Mouse (Mus musculus): Measurements from ENCODE around the gene Tnni3. TPM values are rescaled to one million over a fixed set of nuclear protein-coding genes. Genes with fewer than 3 reads are reported as not detected.
"Not testable (repeated sequence)": the region's sequence is repeated elsewhere in the genome, so short reads cannot be mapped to it uniquely, and the experiment has no call there.

Tnni3 gene
- total RNA-seq (2017): 6.1 to 6.3 TPM in 2 of 3 replicates, not detected in the other

DNA sequence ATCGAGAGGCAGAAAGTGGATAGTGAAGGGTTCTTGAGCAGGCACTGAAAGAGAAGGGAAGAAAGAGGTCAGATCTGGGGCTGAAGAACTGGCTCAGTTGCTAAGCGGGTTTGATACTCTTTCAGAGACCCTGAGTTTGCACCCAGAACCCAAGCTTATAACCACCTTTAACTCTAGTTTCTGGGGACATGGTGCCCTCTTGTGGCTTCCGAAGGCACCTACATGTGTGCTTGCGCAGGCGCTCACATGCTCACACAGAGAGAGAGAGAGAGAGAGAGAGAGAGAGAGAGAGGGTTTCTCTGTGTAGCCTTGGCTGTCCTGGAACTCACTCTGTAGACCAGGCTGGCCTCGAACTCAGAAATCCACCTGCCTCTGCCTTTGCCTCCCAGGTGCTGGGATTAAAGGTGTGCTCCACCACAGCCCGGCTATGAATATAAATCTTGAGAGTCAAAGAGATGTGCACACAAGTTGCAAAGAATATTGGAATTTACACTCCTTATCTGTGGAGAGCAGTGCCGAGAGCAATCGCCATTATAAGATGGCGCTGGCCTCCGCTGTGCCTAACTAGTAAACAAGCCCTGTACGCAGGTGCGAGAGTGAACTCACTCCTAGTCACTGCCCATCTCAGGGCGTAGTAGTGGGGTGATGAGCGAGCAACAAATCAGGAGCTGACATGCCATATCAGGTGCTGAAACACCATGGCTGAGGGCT lies at the start of gene Tnni3:
Gene Tnni3 (minus strand): TSS at position 18 of the 711 bp plus-strand sequence.
- ATAC-seq (replicated peaks; ENCODE audit: insufficient number of reproducible peaks, low FRiP score, low TSS enrichment, poor library complexity, severe bottlenecking): peak; percentile 57; the same call in 1 of the 2 replicates

- peak; percentile 70 for ATAC-seq (replicated peaks; ENCODE audit: insufficient number of reproducible peaks, low FRiP score, low TSS enrichment, poor library complexity, severe bottlenecking)
These were observed 48.3 kb upstream of the Tnni3 start for GRCm38 (mm10) chr7:4572361-4572760.

- ATAC-seq (replicated peaks; ENCODE audit: insufficient number of reproducible peaks, low FRiP score, low TSS enrichment, poor library complexity, severe bottlenecking): no peak
These were observed 38.6 kb upstream of the Tnni3 start for GRCm38 (mm10) chr7:4562660-4563059.

DNA sequence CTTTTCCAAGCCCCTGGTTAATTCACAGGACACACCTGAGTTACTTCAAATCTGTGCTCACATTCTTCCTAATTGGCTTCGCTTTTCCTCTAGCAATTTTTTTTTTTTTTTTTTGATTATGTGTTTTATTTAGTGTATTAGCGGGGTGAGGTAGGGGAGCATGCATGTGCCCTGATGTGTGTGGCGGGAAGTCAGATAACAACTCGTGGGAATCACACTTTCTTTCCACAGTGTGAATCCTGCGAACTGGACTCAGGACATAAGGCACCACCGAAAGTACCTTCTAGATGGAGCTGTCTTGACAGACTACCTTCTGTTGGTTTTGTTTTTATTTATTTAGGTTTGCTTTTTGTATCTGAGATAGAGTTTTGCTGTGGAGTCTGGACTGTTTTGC lies 33.1 kb upstream of the Tnni3 start:
- ATAC-seq (replicated peaks; ENCODE audit: insufficient number of reproducible peaks, low FRiP score, low TSS enrichment, poor library complexity, severe bottlenecking): no peak

GRCm38 (mm10) chr7:4556256-4557166 lies 32.5 kb upstream of the Tnni3 start:
- ATAC-seq (replicated peaks; ENCODE audit: insufficient number of reproducible peaks, low FRiP score, low TSS enrichment, poor library complexity, severe bottlenecking): peak; percentile 96

- ATAC-seq (replicated peaks; ENCODE audit: insufficient number of reproducible peaks, low FRiP score, low TSS enrichment, poor library complexity, severe bottlenecking): no peak
These were observed 23.2 kb upstream of the Tnni3 start, which contains the start of gene Syt5 for GRCm38 (mm10) chr7:4547221-4547641. Gene Syt5, minus strand, starts transcription at chr7:4547541.

- ATAC-seq (replicated peaks; ENCODE audit: insufficient number of reproducible peaks, low FRiP score, low TSS enrichment, poor library complexity, severe bottlenecking): no peak
These were observed 22.6 kb upstream of the Tnni3 start for GRCm38 (mm10) chr7:4546591-4547131.

- no peak for ATAC-seq (replicated peaks; ENCODE audit: insufficient number of reproducible peaks, low FRiP score, low TSS enrichment, poor library complexity, severe bottlenecking)
These were observed 22.0 kb upstream of the Tnni3 start for GRCm38 (mm10) chr7:4546050-4546449.

DNA sequence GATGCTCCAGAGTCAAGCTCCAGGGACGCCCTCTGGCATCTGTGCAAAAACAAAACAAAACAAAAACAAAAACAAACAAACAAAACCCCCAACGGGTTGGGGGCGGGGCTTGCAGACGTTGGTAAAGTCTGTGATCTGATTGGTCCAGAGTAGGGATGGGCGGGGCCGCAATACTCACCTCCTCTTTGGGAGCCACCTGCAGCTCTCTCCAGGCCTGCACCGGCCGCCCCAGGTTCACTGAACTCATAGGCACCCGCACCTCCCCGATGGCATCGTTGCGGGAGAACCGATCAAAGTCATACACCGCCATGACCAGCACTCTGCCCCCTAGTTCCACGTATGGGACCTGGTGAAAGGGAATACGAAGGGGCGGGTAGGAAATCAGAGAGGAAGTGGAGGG lies 18.0 kb upstream of the Tnni3 start:
- no peak for ATAC-seq (replicated peaks; ENCODE audit: insufficient number of reproducible peaks, low FRiP score, low TSS enrichment, poor library complexity, severe bottlenecking)

DNA sequence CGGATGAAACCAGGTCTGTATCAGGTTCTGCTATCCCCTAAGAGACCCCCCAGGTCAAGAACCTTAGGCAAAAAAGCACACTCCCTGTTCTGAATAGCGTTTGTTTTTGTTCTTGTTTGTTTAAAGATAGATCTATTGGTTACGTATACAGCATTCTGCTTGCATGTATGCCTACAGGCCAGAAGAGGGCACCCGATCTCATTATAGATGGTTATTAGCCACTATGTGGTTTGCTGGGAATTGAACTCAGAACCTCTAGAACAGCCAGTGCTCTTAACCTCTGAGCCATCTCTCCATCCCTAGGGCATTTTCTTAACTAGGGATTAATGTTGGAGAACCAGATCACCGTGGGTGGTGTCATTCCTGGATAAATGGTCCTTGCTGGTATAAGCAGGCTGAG lies 17.3 kb upstream of the Tnni3 start:
- ATAC-seq (replicated peaks; ENCODE audit: insufficient number of reproducible peaks, low FRiP score, low TSS enrichment, poor library complexity, severe bottlenecking): no peak

DNA sequence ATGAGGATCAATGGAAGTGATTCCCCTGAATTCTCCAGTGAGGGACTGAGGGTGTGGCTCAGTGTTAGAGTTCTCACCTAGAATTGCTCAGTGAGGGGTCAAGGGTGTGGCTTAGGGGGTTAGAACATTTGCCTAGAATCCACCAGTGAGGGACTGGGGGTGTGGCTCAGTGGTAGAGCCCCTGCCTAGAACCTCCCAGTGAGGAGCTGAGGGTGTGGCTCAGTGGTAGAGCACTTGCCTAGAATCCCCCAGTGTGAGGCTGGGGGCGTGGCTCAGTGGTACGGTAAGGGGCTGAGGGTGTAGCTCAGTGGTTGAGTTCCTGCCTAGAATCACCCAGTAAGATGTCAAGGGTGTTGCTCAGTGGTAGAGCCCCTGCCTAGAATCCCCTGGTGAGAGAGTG lies 15.0 kb upstream of the Tnni3 start:
- no peak for ATAC-seq (replicated peaks; ENCODE audit: insufficient number of reproducible peaks, low FRiP score, low TSS enrichment, poor library complexity, severe bottlenecking)

- no peak for ATAC-seq (replicated peaks; ENCODE audit: insufficient number of reproducible peaks, low FRiP score, low TSS enrichment, poor library complexity, severe bottlenecking)
These were observed 13.2 kb upstream of the Tnni3 start for GRCm38 (mm10) chr7:4537181-4537580.

- ATAC-seq (replicated peaks; ENCODE audit: insufficient number of reproducible peaks, low FRiP score, low TSS enrichment, poor library complexity, severe bottlenecking): no peak
These were observed 12.3 kb upstream of the Tnni3 start for GRCm38 (mm10) chr7:4536369-4536768.

DNA sequence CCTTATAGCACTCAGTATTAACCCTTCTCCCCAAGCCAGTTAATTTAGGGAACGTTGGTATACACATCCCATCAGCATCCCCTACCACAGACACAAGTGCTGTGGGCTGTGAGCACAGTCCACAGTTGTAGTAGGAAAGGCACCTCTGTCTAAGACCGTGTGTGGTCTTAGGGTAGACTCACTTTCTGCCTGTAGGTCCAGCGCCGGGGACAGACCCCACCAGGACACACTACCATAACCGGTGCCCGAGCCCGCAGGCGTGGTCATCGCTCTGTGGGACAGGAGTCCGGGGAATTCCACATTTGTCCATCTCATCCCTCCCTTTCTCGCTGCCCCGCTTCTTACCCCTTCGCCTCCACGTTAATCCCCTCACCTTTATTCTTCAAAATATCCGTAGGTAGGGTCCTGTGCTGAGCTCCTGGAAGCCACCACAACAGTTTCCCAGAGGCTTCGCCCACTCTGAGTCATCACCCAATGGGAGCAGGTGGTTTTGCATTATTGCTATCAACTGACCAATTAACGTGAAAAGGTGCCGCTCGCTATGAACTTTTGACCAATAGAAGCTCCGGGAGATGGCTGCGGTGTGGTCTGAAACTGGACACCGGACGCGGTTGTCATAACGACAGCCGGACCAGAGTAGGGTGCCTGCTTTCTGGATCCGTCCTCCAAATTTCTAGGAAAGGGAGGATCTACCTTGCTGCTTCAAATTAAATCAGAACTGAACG lies 8.1 kb upstream of the Tnni3 start, which contains the start of gene Dnaaf3:
Gene Dnaaf3 (minus strand): TSS at position 449 of the 725 bp plus-strand sequence.
- peak; percentile 70 for ATAC-seq (replicated peaks; ENCODE audit: insufficient number of reproducible peaks, low FRiP score, low TSS enrichment, poor library complexity, severe bottlenecking)

GRCm38 (mm10) chr7:4530166-4530565 lies 6.1 kb upstream of the Tnni3 start:
- ATAC-seq (replicated peaks; ENCODE audit: insufficient number of reproducible peaks, low FRiP score, low TSS enrichment, poor library complexity, severe bottlenecking): not testable (repeated sequence)

DNA sequence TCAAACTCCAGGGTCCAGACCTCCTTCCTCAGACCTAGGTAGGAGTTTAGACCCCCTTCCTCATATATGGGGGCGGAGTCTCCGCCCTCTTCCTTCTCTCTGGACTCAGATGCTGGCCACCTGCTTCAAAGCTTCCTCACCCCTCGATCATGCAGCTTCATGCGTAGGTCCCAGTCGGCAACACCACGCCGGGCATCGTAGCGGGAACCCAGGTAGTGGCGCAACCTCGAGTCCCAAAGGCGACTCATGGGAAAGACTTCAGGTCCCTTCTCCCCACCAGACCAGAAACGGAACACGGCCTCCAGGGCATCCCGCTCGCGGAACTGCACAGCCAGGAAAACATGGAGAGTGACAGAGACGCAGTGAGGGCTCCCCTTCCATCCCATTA lies 3.3 kb upstream of the Tnni3 start:
- no peak for ATAC-seq (replicated peaks; ENCODE audit: insufficient number of reproducible peaks, low FRiP score, low TSS enrichment, poor library complexity, severe bottlenecking)

DNA sequence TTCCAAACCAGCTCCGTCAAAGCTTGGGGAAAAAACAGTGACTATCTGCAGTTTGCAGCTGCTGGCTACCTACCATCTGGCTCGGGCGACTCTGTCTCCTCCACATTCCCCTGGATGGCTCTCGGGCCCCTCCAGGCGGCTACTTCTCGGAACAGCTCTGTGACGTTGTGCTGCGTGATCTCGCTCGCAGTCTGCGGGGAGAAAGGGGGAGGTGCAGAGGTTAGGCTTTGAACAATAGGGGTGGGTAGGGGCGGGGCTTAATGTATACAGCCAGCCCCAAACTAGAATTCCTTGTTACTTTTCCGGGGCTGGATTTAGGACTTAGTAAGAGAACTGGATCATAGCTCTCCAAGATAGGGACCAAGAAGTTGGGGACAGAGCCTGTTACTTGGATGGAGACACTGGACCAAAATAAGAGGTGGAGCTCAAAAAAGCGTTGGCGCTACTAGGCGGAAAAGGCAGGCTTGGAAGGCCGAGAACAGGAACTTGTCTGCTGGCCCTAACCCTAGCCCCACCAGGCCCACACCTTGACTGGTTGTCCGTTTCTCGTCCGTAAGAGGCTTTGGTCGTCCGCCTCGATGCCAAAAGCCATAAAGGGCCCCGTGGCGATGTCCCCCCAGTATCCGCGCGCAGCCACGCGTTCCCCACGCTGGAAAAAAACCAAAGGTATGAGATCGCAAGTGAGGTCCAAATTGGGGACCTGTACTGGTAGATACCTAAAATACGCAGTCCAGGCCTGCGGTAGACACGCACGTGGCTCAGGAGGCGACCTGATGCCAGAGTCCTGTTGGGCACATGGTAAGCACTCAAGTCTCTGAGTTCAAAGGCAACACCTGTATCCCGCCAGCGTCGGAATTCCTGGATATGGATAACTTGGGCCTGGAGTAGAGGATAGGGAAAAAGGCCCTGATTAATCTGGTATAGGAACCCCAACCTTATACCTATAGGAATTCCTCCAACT lies 2.6 kb upstream of the Tnni3 start:
- peak; percentile 84 for ATAC-seq (replicated peaks; ENCODE audit: insufficient number of reproducible peaks, low FRiP score, low TSS enrichment, poor library complexity, severe bottlenecking)

Measured in monocyte, adult 5-6 weeks (primary cell).